Mouse (Mus musculus) gastrocnemius, adult 2 months (tissue): ENCODE measurements around the gene Myocos. TPM values are rescaled to one million over a fixed set of nuclear protein-coding genes. Genes with fewer than 3 reads are reported as not detected.

Experiments
- DNase-seq: peaks from one replicate; pipeline ENCODE4 v3.0.0; 2022
- H3K27ac ChIP-seq: fragments of 200-600 bp; 2 replicates; pipeline ENCODE4 v1.8.1; 2022; ENCODE audit warnings: mild to moderate bottlenecking
- H3K4me3 ChIP-seq: fragments of 200-600 bp; 2 replicates; pipeline ENCODE4 v1.8.1; 2022; ENCODE audit warnings: mild to moderate bottlenecking, moderate library complexity
- CTCF ChIP-seq: fragments of 200-600 bp; IDR thresholded peaks from 2 replicates; pipeline ENCODE4 v1.8.1; 2022; ENCODE audit warnings: antibody characterized with exemption, mild to moderate bottlenecking, moderate library complexity
- intact Hi-C: fragments of 180-260 bp; cut with DNase I; formaldehyde crosslinking; loops from one replicate; pipeline ENCODE4 v1.15.1; 2025
- microRNA-seq: library from miRNA; unstranded; fragments of <30 nt; microRNA quantifications from one replicate; pipeline ENCODE4 v1.2.0, GENCODE M21; 2021
- total RNA-seq, 2 experiments: library from RNA; stranded (reverse); gene quantifications; 2 replicates each; pipeline ENCODE4 v1.2.3; 2021

Gene Myocos
- total RNA-seq, 2 experiments from 2014 or later: not detected

- DNase-seq: no peak
- no peak for TF ChIP-seq CTCF
Observed at GRCm38 (mm10) chr1:162601288-162601687, 56.7 kb downstream of the Myocos start.

GRCm38 (mm10) chr1:162599617-162600016 lies 58.4 kb downstream of the Myocos start:
- no peak for TF ChIP-seq CTCF
- intact Hi-C loops: no loop called here
- no peak overlapping the region for H3K27ac ChIP-seq
- no peak for DNase-seq
- H3K4me3 ChIP-seq: no peak overlapping the region

More at GRCm38 (mm10) chr1:162601288-162601687, 56.7 kb downstream of the Myocos start:
- no peak overlapping the region for H3K4me3 ChIP-seq
- H3K27ac ChIP-seq: no peak overlapping the region
- intact Hi-C loops: no loop called here

GRCm38 (mm10) chr1:162597379-162598102 lies 60.5 kb downstream of the Myocos start:
- no peak for DNase-seq
- TF ChIP-seq CTCF: no peak
- Histone ChIP-seq H3K27ac (no peak overlapping the region), H3K4me3 (no peak overlapping the region)
- intact Hi-C loops: no loop called here

Small RNAs within 50 kb of the gene (microRNA-seq; reads per million reads assigned to microRNA genes)
- not detected for gene Gm27616

Other genes with a start within 250 kb of the Myocos start
- gene Dnm3, start 180.2 kb downstream of the Myocos start, total RNA-seq: 1 to 10 TPM; 6.5 to 8.7 TPM
- 1 to 10 TPM; 6.6 to 8.9 TPM for gene Mettl13, start 109.7 kb downstream of the Myocos start, total RNA-seq
- 10 to 100 TPM; 18.3 to 21.1 TPM for gene Vamp4, start 87.7 kb downstream of the Myocos start, total RNA-seq
- gene Myoc, start 19.1 kb downstream of the Myocos start, total RNA-seq: 10 to 100 TPM; 37.8 to 63.6 TPM
- 10 to 100 TPM; 48.5 to 62.3 TPM for gene Prrc2c, start 82.3 kb upstream of the Myocos start, total RNA-seq
- not detected for gene Fmo4, start 155.8 kb upstream of the Myocos start, total RNA-seq
- gene Fmo1, start 208.4 kb upstream of the Myocos start, total RNA-seq: 10 to 100 TPM; 13.4 to 14.1 TPM
- gene Fmo2, start 240.5 kb upstream of the Myocos start, total RNA-seq: 10 to 100 TPM; 16.3 to 17.7 TPM